Mouse (Mus musculus) gastrocnemius, adult 18-20 months (tissue): Measurements from ENCODE around the gene Slc8b1. TPM values are rescaled to one million over a fixed set of nuclear protein-coding genes. Genes with fewer than 3 reads are reported as not detected.

Source experiments
- total RNA-seq, 2 experiments: library from RNA; stranded (reverse); gene quantifications; 2 replicates each; pipeline ENCODE4 v1.2.3; 2021

Gene Slc8b1
- total RNA-seq, 2 experiments from 2014 or later: 8.5 to 8.6 TPM

Other genes with a start within 250 kb of the Slc8b1 start
- not detected for gene Lhx5, start 79.5 kb upstream of the Slc8b1 start, total RNA-seq
- gene Sdsl, start 38.4 kb upstream of the Slc8b1 start, total RNA-seq: under 1 TPM in 1 of 2 experiments, not detected in 1; 0.41 TPM
- under 1 TPM in 1 of 2 experiments, not detected in 1; 0.69 TPM for gene Sds, start 34.6 kb upstream of the Slc8b1 start, total RNA-seq
- gene Plbd2, start 7.5 kb upstream of the Slc8b1 start, total RNA-seq: 10 to 100 TPM; 46.9 to 52.2 TPM
- 10 to 100 TPM; 38.9 to 42.9 TPM for gene Tpcn1, start 77.5 kb downstream of the Slc8b1 start, total RNA-seq
- not detected for gene Iqcd, start 77.8 kb downstream of the Slc8b1 start, total RNA-seq
- gene Rita1, start 101.4 kb downstream of the Slc8b1 start, total RNA-seq: 1 to 10 TPM; 7.0 to 7.5 TPM
- gene Ddx54, start 101.6 kb downstream of the Slc8b1 start, total RNA-seq: 10 to 100 TPM; 15.8 to 15.9 TPM
- not detected for gene Cfap73, start 123.1 kb downstream of the Slc8b1 start, total RNA-seq
- not detected for gene Rasal1, start 137.6 kb downstream of the Slc8b1 start, total RNA-seq
- under 1 TPM; 0.41 to 0.74 TPM for gene Dtx1, start 200.8 kb downstream of the Slc8b1 start, total RNA-seq
- under 1 TPM; 0.19 to 0.25 TPM for gene Oas2, start 238.7 kb downstream of the Slc8b1 start, total RNA-seq